Mouse (Mus musculus): ENCODE measurements around the gene Gng12. TPM values are rescaled to one million over a fixed set of nuclear protein-coding genes. Genes with fewer than 3 reads are reported as not detected.
"Not testable (repeated sequence)": the region's sequence is repeated elsewhere in the genome, so short reads cannot be mapped to it uniquely, and the experiment has no call there.

Gene Gng12
- polyA plus RNA-seq, 1 experiment = 29.8 TPM

DNA sequence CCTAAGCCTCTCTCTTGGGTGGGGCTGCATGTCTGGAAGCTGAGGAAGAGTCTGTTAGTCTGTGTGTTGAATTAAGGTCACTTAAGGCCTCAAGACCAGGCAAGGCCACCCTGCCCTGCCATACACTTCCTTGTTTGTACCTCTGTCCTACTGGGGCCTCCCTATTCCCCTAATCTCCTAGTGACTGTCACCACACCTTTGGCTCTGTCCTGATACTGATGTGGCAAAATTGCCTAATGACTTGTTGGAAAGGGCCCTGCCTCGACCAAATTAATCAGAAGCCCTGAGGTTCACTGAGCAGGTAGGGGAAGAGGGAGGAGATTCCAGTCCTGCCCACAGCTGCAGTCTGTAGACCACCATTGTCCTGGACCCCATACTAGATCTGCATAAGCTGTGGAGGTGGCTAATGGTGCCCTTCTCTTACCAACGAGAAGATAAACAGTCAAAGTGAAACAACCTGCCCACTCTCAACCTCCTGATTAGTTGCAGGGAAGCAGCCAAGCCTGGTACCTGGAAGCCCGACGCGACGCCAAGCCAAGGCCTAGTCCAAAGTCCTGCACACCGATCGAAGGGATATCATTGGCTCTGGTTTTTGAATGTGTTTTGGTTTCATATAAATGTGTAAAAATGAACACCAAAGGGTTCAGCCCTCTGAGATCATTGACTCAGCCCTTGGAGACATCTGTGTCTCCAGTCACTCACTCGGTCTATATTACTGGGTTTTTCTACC is 117.9 kb downstream of the Gng12 start:
- WGBS = 85% methylated on average over 9 of the region's 9 CpGs
- no peak overlapping the region for H3K4me3 ChIP-seq (replicated peaks; ENCODE audit: extremely low read depth, low read depth, low read length)
- H3K4me1 ChIP-seq (ENCODE audit: control insufficient read depth, insufficient read depth, low read length) = peaks cover 30% of the 10 kb centered on the region
- DNase-seq = no peak
- TF ChIP-seq POLR2A (IDR thresholded peaks at IDR 0.05; ENCODE audit: borderline replicate concordance, extremely low read depth, low read depth, low read length) (no peak), CTCF (IDR thresholded peaks at IDR 0.05; ENCODE audit: insufficient read depth, low read length) (no peak)

DNA sequence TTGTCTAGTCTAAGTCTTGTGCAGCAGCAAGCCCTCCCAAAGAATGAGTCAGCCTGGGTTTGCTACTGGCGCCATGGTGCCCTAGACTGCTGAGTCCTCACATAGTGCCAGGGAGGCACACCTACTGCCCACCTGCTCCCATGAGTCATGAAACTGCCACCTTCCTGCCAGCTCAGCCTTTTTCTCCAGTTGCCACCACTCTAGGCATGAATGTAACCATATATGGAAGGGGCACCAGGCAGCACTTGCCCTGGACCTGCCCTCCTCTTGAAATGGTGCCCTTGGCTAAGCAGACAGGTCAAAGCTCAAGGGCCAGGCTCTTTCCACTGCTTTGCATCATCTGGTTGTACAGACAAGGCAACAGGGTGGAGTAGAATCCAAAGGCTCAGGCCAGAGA is 118.5 kb downstream of the Gng12 start:
- H3K4me1 ChIP-seq (ENCODE audit: control insufficient read depth, insufficient read depth, low read length) = peaks cover 30% of the 10 kb centered on the region
- peak; percentile 40 for DNase-seq
- whole genome bisulfite sequencing = 84% methylated on average over 1 of the region's 1 CpGs
- no peak overlapping the region for H3K4me3 ChIP-seq (replicated peaks; ENCODE audit: extremely low read depth, low read depth, low read length)
- TF ChIP-seq POLR2A (IDR thresholded peaks at IDR 0.05; ENCODE audit: borderline replicate concordance, extremely low read depth, low read depth, low read length) = no peak
- no peak for TF ChIP-seq CTCF (IDR thresholded peaks at IDR 0.05; ENCODE audit: insufficient read depth, low read length)

DNA sequence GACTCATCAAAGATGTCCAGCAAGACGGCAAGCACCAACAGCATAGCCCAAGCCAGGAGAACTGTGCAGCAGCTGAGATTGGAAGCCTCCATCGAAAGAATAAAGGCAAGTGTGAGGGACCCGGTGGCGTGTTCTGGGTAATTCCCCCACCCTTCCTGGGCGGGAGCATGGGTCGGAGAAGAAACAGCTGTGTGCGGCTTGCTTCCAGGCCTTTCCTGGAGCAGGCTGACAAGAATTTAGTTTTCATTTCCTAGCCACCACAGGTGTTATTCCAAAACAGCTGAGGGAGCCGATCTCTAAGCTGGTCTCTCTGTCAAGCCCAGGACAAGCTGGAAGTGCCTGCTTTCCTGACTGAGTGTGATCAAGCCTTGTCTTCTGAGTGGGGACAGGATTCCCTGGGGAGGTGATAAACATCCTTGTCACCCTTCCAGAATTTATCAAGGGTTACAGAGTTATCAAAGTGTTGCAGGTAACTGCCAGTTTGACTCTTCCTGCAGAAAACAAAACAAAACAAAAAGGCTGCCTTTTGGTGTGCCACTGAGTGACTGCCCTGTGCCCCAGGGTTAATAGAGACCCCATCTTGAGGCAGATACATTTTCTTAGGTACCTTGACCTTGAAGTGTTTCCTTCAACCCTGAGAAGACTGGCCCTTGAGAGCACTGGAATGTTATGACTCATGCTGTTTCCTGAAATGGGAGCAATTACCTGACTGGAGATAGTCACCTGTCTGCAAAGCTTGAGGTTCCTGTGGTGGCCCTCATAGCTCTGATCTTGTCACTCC is 119.7 kb downstream of the Gng12 start:
- Histone ChIP-seq H3K4me1 (ENCODE audit: control insufficient read depth, insufficient read depth, low read length) (peaks cover 30% of the 10 kb centered on the region), H3K4me3 (replicated peaks; ENCODE audit: extremely low read depth, low read depth, low read length) (no peak overlapping the region)
- 28% methylated on average over 8 of the region's 8 CpGs for WGBS
- no peak for DNase-seq
- TF ChIP-seq CTCF (IDR thresholded peaks at IDR 0.05; ENCODE audit: insufficient read depth, low read length) (no peak), POLR2A (IDR thresholded peaks at IDR 0.05; ENCODE audit: borderline replicate concordance, extremely low read depth, low read depth, low read length) (no peak)

DNA sequence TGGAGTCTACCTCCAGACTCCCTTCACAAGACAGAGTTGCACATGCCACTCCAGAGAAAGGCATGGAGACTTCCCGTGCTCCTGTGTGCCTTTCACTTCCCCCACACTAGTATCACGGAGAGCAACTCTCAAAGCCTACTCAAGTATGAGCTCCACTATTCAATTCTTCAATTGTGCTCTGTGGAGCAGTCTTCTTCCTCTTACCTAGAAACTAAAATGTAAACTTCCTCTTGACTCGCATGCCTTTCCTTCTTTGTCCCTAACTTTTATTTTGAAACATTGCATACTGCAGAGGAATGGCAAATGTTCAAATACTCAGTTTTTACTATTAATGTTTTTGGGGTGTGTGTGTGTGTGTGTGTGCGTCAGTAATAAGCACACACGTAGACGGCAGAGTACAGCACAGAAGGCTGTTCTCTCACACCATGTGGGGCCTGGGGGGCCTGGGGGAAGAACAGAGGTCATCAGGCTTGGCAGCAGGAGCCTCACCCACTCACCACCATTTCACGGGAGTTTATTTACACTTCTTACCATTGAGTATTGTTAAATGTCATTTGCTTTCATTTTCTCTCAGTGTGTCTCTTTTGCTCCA is 120.4 kb downstream of the Gng12 start:
- H3K4me3 ChIP-seq (replicated peaks; ENCODE audit: extremely low read depth, low read depth, low read length) = no peak overlapping the region
- no peak for DNase-seq
- no peak for TF ChIP-seq POLR2A (IDR thresholded peaks at IDR 0.05; ENCODE audit: borderline replicate concordance, extremely low read depth, low read depth, low read length)
- TF ChIP-seq CTCF (IDR thresholded peaks at IDR 0.05; ENCODE audit: insufficient read depth, low read length) = no peak
- peaks cover 30% of the 10 kb centered on the region for H3K4me1 ChIP-seq (ENCODE audit: control insufficient read depth, insufficient read depth, low read length)
- WGBS = 31% methylated on average over 7 of the region's 7 CpGs

DNA sequence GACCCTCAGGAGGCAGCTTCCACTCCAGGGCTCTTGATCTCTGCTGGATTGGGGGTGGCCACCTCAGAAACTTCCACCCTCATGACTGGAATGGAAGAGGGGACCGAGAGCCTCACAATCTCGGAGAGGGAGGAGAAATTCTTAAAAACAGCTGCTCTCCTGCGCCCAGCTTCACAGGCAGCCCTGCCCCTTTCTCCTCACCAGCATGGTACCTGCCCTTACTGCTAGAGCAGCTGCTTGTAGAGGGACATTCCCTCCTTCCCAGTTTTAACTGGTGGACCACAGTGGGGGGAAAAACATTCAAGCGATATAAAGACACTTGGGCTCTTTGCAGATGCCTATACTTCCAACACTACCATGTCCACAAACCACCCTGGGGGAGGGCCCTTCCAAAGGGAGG is 122.2 kb downstream of the Gng12 start:
- WGBS = 93% methylated on average over 4 of the region's 4 CpGs
- H3K4me1 ChIP-seq (ENCODE audit: control insufficient read depth, insufficient read depth, low read length) = peaks cover 30% of the 10 kb centered on the region
- H3K4me3 ChIP-seq (replicated peaks; ENCODE audit: extremely low read depth, low read depth, low read length) = no peak overlapping the region
- TF ChIP-seq CTCF (IDR thresholded peaks at IDR 0.05; ENCODE audit: insufficient read depth, low read length) = no peak
- no peak for TF ChIP-seq POLR2A (IDR thresholded peaks at IDR 0.05; ENCODE audit: borderline replicate concordance, extremely low read depth, low read depth, low read length)
- no peak for DNase-seq

DNA sequence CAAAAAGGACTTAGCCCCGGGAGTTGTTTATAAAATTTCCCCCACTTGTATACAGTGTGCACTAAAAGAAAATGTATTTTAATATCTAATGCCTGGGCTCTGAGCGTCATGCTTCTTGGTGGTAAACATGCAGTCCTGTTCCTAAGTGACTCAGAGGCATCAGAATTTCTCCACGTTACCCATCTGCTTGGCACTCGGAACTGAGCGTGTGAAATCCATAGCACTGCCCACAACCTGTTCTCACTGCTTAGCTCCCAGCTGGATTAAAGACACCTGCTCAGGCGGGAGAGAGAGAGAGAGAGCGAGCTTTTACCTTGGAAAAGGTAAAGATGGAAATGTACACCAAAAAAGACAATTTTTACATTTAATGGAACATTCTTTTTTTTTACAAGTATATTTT is 122.8 kb downstream of the Gng12 start:
- WGBS = 88% methylated on average over 7 of the region's 7 CpGs
- H3K4me3 ChIP-seq (replicated peaks; ENCODE audit: extremely low read depth, low read depth, low read length); DNase-seq: not testable (repeated sequence)
- H3K4me1 ChIP-seq (ENCODE audit: control insufficient read depth, insufficient read depth, low read length) = peaks cover 26% of the 10 kb centered on the region

DNA sequence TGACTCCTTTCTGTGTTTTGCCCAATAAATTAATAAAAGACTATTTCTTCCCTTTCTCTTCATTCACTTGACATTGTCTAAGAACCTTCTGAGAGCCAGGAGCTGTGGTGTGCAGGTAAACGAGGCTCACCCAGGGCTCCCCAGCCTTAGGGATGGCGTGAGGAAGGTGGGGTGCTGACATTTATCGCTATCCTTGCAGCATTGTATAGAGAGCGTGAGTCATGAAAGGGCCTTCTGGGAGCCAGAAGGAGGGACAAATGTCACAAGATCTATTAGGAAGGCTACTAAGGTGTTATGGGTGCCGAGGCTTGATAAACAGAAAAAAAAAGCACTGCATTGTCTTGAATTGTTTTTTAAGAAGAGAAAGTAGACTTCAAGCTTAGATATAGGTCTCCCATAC is 125.1 kb downstream of the Gng12 start:
- WGBS = 85% methylated on average over 5 of the region's 5 CpGs
- H3K4me3 ChIP-seq (replicated peaks; ENCODE audit: extremely low read depth, low read depth, low read length) = no peak overlapping the region
- TF ChIP-seq POLR2A (IDR thresholded peaks at IDR 0.05; ENCODE audit: borderline replicate concordance, extremely low read depth, low read depth, low read length) (no peak), CTCF (IDR thresholded peaks at IDR 0.05; ENCODE audit: insufficient read depth, low read length) (no peak)
- H3K4me1 ChIP-seq (ENCODE audit: control insufficient read depth, insufficient read depth, low read length) = peaks cover 6% of the 10 kb centered on the region
- DNase-seq = no peak

DNA sequence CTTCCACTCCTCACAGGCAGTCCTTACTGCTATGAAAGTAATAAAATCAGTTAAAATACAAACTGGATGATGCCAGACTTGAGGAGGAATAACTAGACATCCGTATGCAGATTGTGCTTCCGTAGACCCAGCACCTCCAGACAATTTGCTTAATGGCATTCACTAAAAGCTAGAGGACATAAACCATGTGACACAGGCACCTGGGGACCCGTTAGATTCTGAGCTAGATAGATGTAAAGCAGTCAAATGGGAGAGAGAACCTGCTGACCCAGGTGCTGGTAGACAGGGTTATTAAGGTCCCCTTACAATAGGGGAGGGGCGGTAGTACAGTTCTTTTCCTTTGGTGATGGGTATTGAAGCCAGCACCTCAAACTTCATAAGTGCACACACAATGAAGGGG is 127.5 kb downstream of the Gng12 start:
- H3K4me1 ChIP-seq (ENCODE audit: control insufficient read depth, insufficient read depth, low read length) = no peaks in the 10 kb centered on the region; the same call in 1 of the 2 replicates
- 85% methylated on average over 4 of the region's 4 CpGs for WGBS
- no peak for TF ChIP-seq CTCF (IDR thresholded peaks at IDR 0.05; ENCODE audit: insufficient read depth, low read length)
- no peak for TF ChIP-seq POLR2A (IDR thresholded peaks at IDR 0.05; ENCODE audit: borderline replicate concordance, extremely low read depth, low read depth, low read length)
- H3K4me3 ChIP-seq (replicated peaks; ENCODE audit: extremely low read depth, low read depth, low read length) = no peak overlapping the region
- DNase-seq = no peak

DNA sequence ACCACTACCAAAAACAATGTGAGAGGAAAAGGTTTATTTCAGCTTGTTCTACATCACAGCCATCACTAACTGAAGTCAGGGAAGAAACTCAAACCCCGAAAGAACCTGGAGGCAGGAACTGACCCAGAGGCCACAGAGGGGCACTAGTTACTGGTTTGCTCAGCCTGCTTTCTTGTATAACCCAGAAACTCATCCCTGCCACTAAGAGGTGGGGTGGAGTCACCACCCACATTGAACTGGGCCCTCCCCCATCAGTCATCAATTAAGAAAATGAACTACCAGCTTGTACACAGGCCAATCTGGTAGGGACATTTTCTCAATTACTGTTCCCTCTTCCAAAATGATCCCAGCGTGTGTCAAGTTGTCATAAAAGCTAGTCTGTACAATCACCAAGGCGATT is 130.5 kb downstream of the Gng12 start:
- no peak for DNase-seq

More for the DNA sequence above, 130.5 kb downstream of the Gng12 start:
- H3K4me1 ChIP-seq (ENCODE audit: control insufficient read depth, insufficient read depth, low read length) = no peaks in the 10 kb centered on the region; the same call in 1 of the 2 replicates
- TF ChIP-seq CTCF (IDR thresholded peaks at IDR 0.05; ENCODE audit: insufficient read depth, low read length) (no peak), POLR2A (IDR thresholded peaks at IDR 0.05; ENCODE audit: borderline replicate concordance, extremely low read depth, low read depth, low read length) (no peak)
- H3K4me3 ChIP-seq (replicated peaks; ENCODE audit: extremely low read depth, low read depth, low read length) = no peak overlapping the region
- 72% methylated on average over 3 of the region's 3 CpGs for WGBS

Measured in lung, adult 2 months (tissue).